Mouse (Mus musculus) mesoderm, embryonic 11.5 days (tissue): ENCODE results near the gene Olfr31.
A peak's percentile ranks its signal among the peaks of the same experiment; 100 is the strongest.

ENCODE experiments used
- DNase-seq: peaks from one replicate; pipeline ENCODE4 v3.0.0-alpha.2; 2012; ENCODE audit warnings: low read depth, low spot score

The Olfr31 gene

GRCm38 (mm10) chr14:14322528-14322927, at the start of gene Olfr31:
Gene Olfr31 (plus strand): TSS chr14:14322828.
- DNase-seq, result no peak

- no peak for DNase-seq
Measured at GRCm38 (mm10) chr14:14294426-14294825, 28.2 kb upstream of the Olfr31 start.

- DNase-seq, result no peak
Measured at GRCm38 (mm10) chr14:14308938-14309337, 13.7 kb upstream of the Olfr31 start.

- DNase-seq, result no peak
Measured at GRCm38 (mm10) chr14:14309416-14309815, 13.2 kb upstream of the Olfr31 start.

- peak; percentile 92 for DNase-seq
Measured at GRCm38 (mm10) chr14:14345113-14345871, 22.7 kb downstream of the Olfr31 start.

- DNase-seq, result peak; percentile 79
Measured at GRCm38 (mm10) chr14:14345948-14346812, 23.6 kb downstream of the Olfr31 start, which contains the start of gene Il3ra. Gene Il3ra (plus strand): TSS chr14:14346275.

- DNase-seq, result peak; percentile 20
Measured at GRCm38 (mm10) chr14:14346813-14347100, 24.1 kb downstream of the Olfr31 start.

GRCm38 (mm10) chr14:14347151-14347835, 24.7 kb downstream of the Olfr31 start:
- peak; percentile 48 for DNase-seq

- peak; percentile 67 for DNase-seq
Measured at GRCm38 (mm10) chr14:14347836-14348621, 25.4 kb downstream of the Olfr31 start.

- DNase-seq, result peak; percentile 46
Measured at GRCm38 (mm10) chr14:14348674-14349401, 26.2 kb downstream of the Olfr31 start.

GRCm38 (mm10) chr14:14349485-14350262, 27.0 kb downstream of the Olfr31 start:
- peak; percentile 69 for DNase-seq

- peak; percentile 2 for DNase-seq
Measured at GRCm38 (mm10) chr14:14350263-14351147, 27.9 kb downstream of the Olfr31 start.

- peak; percentile 2 for DNase-seq
Measured at GRCm38 (mm10) chr14:14351148-14351455, 28.5 kb downstream of the Olfr31 start.

GRCm38 (mm10) chr14:14351721-14352590, 29.3 kb downstream of the Olfr31 start:
- DNase-seq, result peak; percentile 35

- DNase-seq, result peak; percentile 83
Measured at GRCm38 (mm10) chr14:14352606-14353005, 30.0 kb downstream of the Olfr31 start.

GRCm38 (mm10) chr14:14353081-14353732, 30.6 kb downstream of the Olfr31 start:
- peak; percentile 68 for DNase-seq

GRCm38 (mm10) chr14:14353740-14354510, 31.3 kb downstream of the Olfr31 start:
- DNase-seq, result peak; percentile 49
